Mouse (Mus musculus) midbrain, embryonic 10.5 days (tissue): Measurements from ENCODE around the gene Tanc2. TPM values are rescaled to one million over a fixed set of nuclear protein-coding genes. Genes with fewer than 3 reads are reported as not detected.

Source experiments
- DNase-seq: peaks from one replicate; pipeline ENCODE4 v3.0.0-alpha.2; 2017; ENCODE audit warnings: low spot score
- H3K27ac ChIP-seq: fragments of 300-500 bp; sonication (generic); replicated peaks from 2 replicates; pipeline ENCODE4 v1.5.1; 2016; ENCODE audit warnings: mild to moderate bottlenecking
- H3K27me3 ChIP-seq: fragments of 300-500 bp; sonication (generic); 2 replicates; pipeline ENCODE4 v1.6.1; 2016; ENCODE audit warnings: low read depth, mild to moderate bottlenecking; ENCODE audit not compliant: poor library complexity, severe bottlenecking
- H3K36me3 ChIP-seq: fragments of 300-500 bp; sonication (generic); 2 replicates; pipeline ENCODE4 v1.6.1; 2016; ENCODE audit warnings: mild to moderate bottlenecking, moderate library complexity
- H3K4me1 ChIP-seq: fragments of 300-500 bp; sonication (generic); 2 replicates; pipeline ENCODE4 v1.6.1; 2016
- H3K4me3 ChIP-seq: fragments of 300-500 bp; sonication (generic); 2 replicates; pipeline ENCODE4 v1.5.1; 2016; ENCODE audit warnings: mild to moderate bottlenecking, moderate library complexity
- H3K9me3 ChIP-seq: fragments of 300-500 bp; sonication (generic); replicated peaks from 2 replicates; pipeline ENCODE4 v1.6.1; 2016; ENCODE audit warnings: mild to moderate bottlenecking
- WGBS: fragments of 180-500 bp; shearing (Covaris S2); methylation state at CpG from one replicate; pipeline ENCODE4 v1.1.7; 2016; 5-methylcytosine and 5-hydroxymethylcytosine counted together
- polyA plus RNA-seq: library from polyadenylated mRNA; unstranded; fragments of >200 nt; fragmentation: Nextera tagmentation; extraction: Ambion mirVana; gene quantifications from 2 replicates; pipeline ENCODE4 v1.2.1, GENCODE M21; 2016

The Tanc2 gene
- polyA plus RNA-seq, 1 experiment from 2014 or later = 5.3 TPM

GRCm38 (mm10) chr11:105958566-105958965, 368.8 kb downstream of the Tanc2 start:
- no peak for DNase-seq
- WGBS = 69% methylated on average over 1 of the region's 1 CpGs
- Histone ChIP-seq H3K9me3 (no peaks in the 10 kb centered on the region), H3K36me3 (no peaks in the 10 kb centered on the region), H3K27me3 (no peaks in the 10 kb centered on the region), H3K27ac (no peak overlapping the region), H3K4me3 (no peak overlapping the region), H3K4me1 (peaks cover 9% of the 10 kb centered on the region)

DNA sequence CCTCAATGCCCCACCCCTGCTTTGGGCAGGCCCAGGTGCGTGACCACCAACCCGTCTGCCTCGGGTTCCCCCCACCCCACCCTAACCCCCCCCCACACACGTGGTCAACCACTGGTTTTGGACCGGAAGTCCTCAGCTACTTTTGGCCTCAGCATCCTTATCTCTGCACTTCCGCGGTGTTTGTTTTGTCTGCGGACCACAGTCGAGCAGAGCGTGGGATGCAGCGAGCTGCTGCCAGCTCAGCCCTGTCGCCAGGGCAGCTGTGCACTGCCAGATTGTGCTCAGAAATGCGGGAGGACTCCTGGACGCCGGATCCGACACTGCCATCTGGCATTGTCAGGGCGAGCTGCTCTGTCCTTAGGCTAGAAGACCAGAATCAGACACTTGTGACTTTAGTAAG, 369.6 kb downstream of the Tanc2 start:
- H3K27ac ChIP-seq = no peak overlapping the region
- no peaks in the 10 kb centered on the region for H3K9me3 ChIP-seq
- no peaks in the 10 kb centered on the region for H3K36me3 ChIP-seq
- H3K4me3 ChIP-seq = no peak overlapping the region
- DNase-seq = no peak
- H3K27me3 ChIP-seq = no peaks in the 10 kb centered on the region
- peaks cover 9% of the 10 kb centered on the region for H3K4me1 ChIP-seq
- WGBS = 62% methylated on average over 17 of the region's 17 CpGs

DNA sequence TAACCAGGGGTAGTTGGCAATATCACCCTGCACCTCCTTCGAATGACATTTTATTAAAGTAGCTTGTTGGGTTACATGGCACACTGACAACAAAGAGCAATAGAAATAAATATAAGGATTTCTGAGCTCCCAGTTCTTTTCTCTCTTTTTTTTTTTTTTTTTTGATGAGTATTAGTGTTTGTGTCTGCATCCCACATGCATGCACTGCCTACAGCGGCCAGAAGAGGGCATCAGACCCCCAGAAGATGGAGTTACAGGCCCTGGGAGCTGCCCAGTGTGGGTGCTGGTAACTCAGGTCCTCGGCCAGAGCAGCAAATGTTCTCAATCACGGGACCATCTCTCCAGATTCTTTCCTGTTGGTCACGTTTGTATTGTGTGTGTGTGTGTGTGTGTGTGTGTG, 374.9 kb downstream of the Tanc2 start:
- Histone ChIP-seq H3K27ac (no peak overlapping the region), H3K27me3 (peaks cover 44% of the 10 kb centered on the region), H3K9me3 (no peaks in the 10 kb centered on the region), H3K4me3 (no peak overlapping the region), H3K4me1 (peaks cover 21% of the 10 kb centered on the region), H3K36me3 (no peaks in the 10 kb centered on the region)
- DNase-seq = no peak
- WGBS = 60% methylated on average over 5 of the region's 5 CpGs

DNA sequence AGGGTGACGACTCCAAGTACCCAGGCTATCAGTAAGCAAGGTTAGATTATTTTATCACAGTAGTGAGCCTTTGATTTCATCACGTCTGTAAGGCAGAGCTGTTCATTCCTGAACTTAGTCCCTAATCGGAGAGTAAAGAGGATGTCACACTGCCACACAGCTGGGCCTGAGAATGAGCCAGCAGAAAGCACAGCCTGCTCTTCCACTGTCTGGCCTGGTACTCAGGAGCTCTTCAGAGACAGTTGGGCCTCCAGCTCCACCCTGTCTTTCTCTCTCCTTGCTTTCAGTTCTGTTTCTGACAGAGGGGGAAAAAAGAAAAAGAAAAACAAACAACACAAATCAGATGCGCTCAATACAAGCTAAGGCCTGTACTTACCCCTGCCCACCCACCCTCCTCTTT, 376.5 kb downstream of the Tanc2 start:
- H3K36me3 ChIP-seq = no peaks in the 10 kb centered on the region
- peaks cover 60% of the 10 kb centered on the region for H3K27me3 ChIP-seq
- H3K9me3 ChIP-seq = no peaks in the 10 kb centered on the region
- H3K4me3 ChIP-seq = no peak overlapping the region
- peaks cover 20% of the 10 kb centered on the region for H3K4me1 ChIP-seq
- WGBS = 66% methylated on average over 4 of the region's 4 CpGs
- no peak overlapping the region for H3K27ac ChIP-seq
- no peak for DNase-seq

DNA sequence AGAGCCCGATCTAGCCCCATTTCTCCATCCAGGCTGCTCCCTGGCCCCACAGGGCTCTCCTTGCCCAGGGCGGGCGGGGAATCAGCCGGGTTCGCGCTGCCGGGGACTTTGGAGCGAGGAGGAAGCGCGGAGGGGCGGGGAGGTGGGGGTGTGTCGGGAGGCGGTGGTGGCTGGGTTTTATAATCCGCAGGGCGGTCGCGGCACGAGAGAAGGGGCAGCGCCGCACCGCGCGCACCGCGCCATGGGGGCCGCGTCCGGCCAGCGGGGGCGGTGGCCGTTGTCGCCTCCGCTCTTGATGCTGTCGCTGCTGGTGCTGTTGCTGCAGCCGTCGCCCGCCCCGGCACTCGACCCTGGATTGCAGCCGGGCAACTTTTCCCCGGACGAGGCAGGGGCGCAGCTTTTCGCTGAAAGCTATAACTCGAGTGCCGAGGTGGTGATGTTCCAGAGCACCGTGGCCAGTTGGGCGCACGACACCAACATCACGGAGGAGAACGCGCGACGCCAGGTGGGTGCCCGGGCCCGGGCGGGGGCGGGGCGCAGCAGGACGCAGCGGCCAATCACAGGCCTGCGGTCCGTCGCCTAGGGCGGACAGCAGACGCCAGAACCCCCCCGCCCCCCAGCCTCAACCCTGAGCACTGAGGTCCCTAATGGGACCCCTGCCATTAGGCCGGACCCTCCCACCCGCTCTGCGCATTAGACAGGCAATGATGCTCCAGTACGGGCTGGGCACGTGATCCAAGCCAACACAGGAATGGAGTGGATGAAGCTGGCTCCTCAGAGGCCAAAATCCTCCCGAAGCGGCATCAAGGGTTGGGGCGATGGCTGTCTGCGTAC, 378.2 kb downstream of the Tanc2 start, which contains the start of gene Ace:
Gene Ace (plus strand): TSS at position 205 of the 834 bp plus-strand sequence.
- H3K27me3 ChIP-seq = peaks cover 62% of the 10 kb centered on the region
- H3K27ac ChIP-seq = peak within 1 kb of the TSS; percentile 63
- WGBS = under 1% methylated on average over 75 of the region's 76 CpGs
- H3K36me3 ChIP-seq = no peaks in the 10 kb centered on the region
- peak within 1 kb of the TSS; percentile 69 for H3K4me3 ChIP-seq
- no peaks in the 10 kb centered on the region for H3K9me3 ChIP-seq
- H3K4me1 ChIP-seq = peaks cover 20% of the 10 kb centered on the region
- peak; percentile 56 for DNase-seq

- Histone ChIP-seq H3K27me3 (peaks cover 63% of the 10 kb centered on the region), H3K36me3 (no peaks in the 10 kb centered on the region), H3K27ac (no peak overlapping the region), H3K9me3 (no peaks in the 10 kb centered on the region), H3K4me3 (peak overlapping the region; percentile 69; the same call in 1 of the 2 replicates), H3K4me1 (peaks cover 20% of the 10 kb centered on the region)
- WGBS = 45% methylated on average over 10 of the region's 10 CpGs
- no peak for DNase-seq
Measured at GRCm38 (mm10) chr11:105968948-105969347, 379.2 kb downstream of the Tanc2 start.

DNA sequence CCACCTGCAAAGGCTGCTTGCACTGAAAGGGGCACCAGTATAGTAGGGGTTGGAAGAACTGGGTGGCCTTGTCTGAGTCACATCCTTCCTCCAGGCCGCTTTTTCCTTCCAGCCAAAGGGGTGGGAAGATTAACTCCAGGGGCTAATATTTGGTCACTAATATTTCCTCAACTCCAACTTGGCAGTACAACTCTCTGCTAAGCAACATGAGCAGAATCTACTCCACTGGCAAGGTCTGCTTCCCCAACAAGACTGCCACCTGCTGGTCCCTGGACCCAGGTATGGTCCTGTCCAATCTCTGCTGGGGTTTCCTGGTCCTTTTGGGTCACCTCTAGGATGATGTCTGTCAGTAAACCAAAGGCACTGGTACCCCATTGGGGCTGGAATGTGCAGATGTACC, 379.7 kb downstream of the Tanc2 start:
- H3K4me1 ChIP-seq = peaks cover 20% of the 10 kb centered on the region
- no peak overlapping the region for H3K4me3 ChIP-seq
- DNase-seq = no peak
- H3K9me3 ChIP-seq = no peaks in the 10 kb centered on the region
- 31% methylated on average over 1 of the region's 1 CpGs for WGBS
- peaks cover 69% of the 10 kb centered on the region for H3K27me3 ChIP-seq
- H3K27ac ChIP-seq = no peak overlapping the region
- H3K36me3 ChIP-seq = no peaks in the 10 kb centered on the region

GRCm38 (mm10) chr11:105974593-105974992, 384.8 kb downstream of the Tanc2 start:
- WGBS = 92% methylated on average over 6 of the region's 6 CpGs
- DNase-seq = no peak
- Histone ChIP-seq H3K4me1 (no peaks in the 10 kb centered on the region), H3K27ac (no peak overlapping the region), H3K9me3 (no peaks in the 10 kb centered on the region), H3K27me3 (peaks cover 27% of the 10 kb centered on the region), H3K36me3 (no peaks in the 10 kb centered on the region), H3K4me3 (no peak overlapping the region)

DNA sequence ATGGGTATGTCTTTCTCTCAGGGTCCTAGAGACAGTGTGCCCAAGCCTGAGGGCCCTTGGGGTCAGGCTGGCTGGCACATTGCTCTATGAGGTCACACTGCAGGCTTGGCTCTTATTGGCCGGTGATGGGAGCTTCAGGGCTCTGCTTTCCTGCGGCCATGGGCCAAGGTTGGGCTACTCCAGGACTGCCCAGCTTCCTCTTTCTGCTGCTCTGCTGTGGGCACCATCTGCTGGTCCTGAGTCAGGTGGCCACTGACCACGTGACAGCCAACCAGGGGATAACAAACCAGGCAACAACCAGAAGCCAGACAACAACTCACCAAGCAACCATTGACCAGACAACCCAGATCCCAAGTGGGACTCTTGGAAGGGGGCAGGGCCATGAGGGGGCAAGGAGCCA, 385.3 kb downstream of the Tanc2 start:
- Histone ChIP-seq H3K9me3 (no peaks in the 10 kb centered on the region), H3K4me3 (no peak overlapping the region), H3K36me3 (no peaks in the 10 kb centered on the region), H3K27ac (no peak overlapping the region), H3K27me3 (peaks cover 22% of the 10 kb centered on the region), H3K4me1 (no peaks in the 10 kb centered on the region)
- WGBS = 85% methylated on average over 3 of the region's 3 CpGs
- DNase-seq = no peak

DNA sequence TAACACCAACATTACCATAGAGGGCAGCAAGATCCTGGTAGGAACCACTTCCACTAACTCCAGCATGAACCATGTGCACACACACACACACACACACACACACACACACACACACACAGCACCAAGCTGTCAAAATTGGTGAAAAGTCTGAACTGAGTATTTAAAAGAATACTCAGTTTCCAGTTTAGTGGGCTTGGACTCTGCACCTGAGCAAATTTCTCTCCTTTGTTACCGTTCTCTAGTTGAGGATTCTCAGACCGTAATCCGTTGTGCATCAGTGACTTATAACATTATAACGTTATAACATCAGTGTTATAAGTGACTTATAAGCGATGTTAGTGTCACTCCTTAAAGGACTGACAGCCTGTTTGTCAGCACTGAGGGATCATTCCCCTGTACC, 385.9 kb downstream of the Tanc2 start:
- peaks cover 16% of the 10 kb centered on the region for H3K27me3 ChIP-seq
- no peaks in the 10 kb centered on the region for H3K36me3 ChIP-seq
- no peak overlapping the region for H3K27ac ChIP-seq
- H3K9me3 ChIP-seq = no peaks in the 10 kb centered on the region
- no peaks in the 10 kb centered on the region for H3K4me1 ChIP-seq
- 94% methylated on average over 5 of the region's 5 CpGs for WGBS
- no peak for DNase-seq
- H3K4me3 ChIP-seq = no peak overlapping the region

- H3K9me3 ChIP-seq = no peaks in the 10 kb centered on the region
- no peaks in the 10 kb centered on the region for H3K36me3 ChIP-seq
- no peaks in the 10 kb centered on the region for H3K4me1 ChIP-seq
- H3K27ac ChIP-seq = no peak overlapping the region
- 86% methylated on average over 2 of the region's 2 CpGs for WGBS
- no peak overlapping the region for H3K4me3 ChIP-seq
- H3K27me3 ChIP-seq = 0 out of 2 replicates have a peak, but pooled peaks cover 8% of the 10 kb centered on the region
- no peak for DNase-seq
Measured at GRCm38 (mm10) chr11:105978232-105978631, 388.4 kb downstream of the Tanc2 start.

DNA sequence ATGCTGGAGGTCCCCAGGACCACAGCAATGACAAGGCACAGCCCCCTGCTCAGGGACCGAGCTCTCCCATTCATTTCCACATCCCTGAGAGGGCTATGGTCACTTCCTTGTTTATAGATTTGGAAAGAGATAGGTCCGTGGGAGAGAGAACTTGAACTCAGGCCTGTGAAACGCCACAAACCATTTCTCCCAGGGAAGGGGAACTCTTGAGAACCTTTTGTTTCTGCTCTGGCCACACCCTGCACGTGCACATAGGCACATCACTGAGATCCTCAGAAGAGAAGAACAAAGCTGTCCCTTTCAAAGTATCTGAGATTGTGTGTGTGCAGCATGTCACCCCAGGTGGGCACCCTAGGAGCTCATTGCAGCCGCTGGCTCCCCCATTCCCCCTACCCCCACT, 388.8 kb downstream of the Tanc2 start:
- no peak for DNase-seq
- H3K27ac ChIP-seq = no peak overlapping the region
- H3K4me3 ChIP-seq = no peak overlapping the region
- WGBS = 73% methylated on average over 5 of the region's 5 CpGs
- no peaks in the 10 kb centered on the region for H3K4me1 ChIP-seq
- H3K27me3 ChIP-seq = 0 out of 2 replicates have a peak, but pooled peaks cover 8% of the 10 kb centered on the region
- H3K9me3 ChIP-seq = no peaks in the 10 kb centered on the region
- H3K36me3 ChIP-seq = no peaks in the 10 kb centered on the region
